Mouse (Mus musculus): ENCODE results near the gene Spg21. TPM values are rescaled to one million over a fixed set of nuclear protein-coding genes. Genes with fewer than 3 reads are reported as not detected.

The Spg21 gene
- polyA plus RNA-seq, 1 experiment from 2014 or later = 34.4 TPM

GRCm38 (mm10) chr9:65435671-65436301, 25.0 kb upstream of the Spg21 start, which contains the start of gene Mtfmt:
Mtfmt (plus strand) TSS chr9:65435782.
- Histone ChIP-seq H3K36me3 (replicated peaks; ENCODE audit: insufficient read depth, low read length) (peaks cover 5% of the 10 kb centered on the region; the same call in 1 of the 2 replicates), H3K4me1 (ENCODE audit: insufficient read depth) (peaks cover 5% of the 10 kb centered on the region), H3K27ac (ENCODE audit: low read depth) (peak within 1 kb of the TSS; percentile 58), H3K9ac (replicated peaks) (peak within 1 kb of the TSS; percentile 86), H3K27me3 (ENCODE audit: insufficient read depth, low read length) (no peaks in the 10 kb centered on the region), H3K9me3 (ENCODE audit: low read length) (no peaks in the 10 kb centered on the region), H3K4me3 (ENCODE audit: low read depth, low read length) (peak within 1 kb of the TSS; percentile 98), H3K4me2 (ENCODE audit: low read depth, low read length) (peak within 1 kb of the TSS; percentile 90)
- DNase-seq (peak; percentile 98), ATAC-seq (peak; percentile 91)
- under 1% methylated on average over 52 of the region's 54 CpGs for WGBS (ENCODE audit: insufficient replicate concordance)
- TF ChIP-seq EP300 (IDR thresholded peaks at IDR 0.05; ENCODE audit: low read depth) (no peak), CTCF (IDR thresholded peaks at IDR 0.05; ENCODE audit: low read depth) (no peak)

DNA sequence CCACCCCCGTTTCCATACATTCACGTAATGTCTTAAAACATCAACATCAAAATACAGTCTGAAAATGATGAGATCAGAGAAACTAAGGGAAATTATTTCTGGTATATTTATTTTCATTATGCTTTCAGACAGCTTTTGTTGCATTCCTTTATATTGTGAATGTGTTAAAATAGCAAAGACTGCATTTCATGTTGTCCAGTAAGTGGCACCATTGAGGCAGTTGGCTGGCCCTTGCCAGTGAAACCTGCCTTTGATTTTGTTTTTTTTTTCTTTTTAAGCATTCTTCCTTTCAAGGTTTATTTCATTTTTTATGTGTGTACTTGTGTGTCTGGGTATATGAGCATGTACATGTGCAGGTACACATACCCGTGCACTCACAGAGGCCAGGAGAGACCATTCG, 16.1 kb upstream of the Spg21 start:
- DNase-seq = no peak
- H3K9ac ChIP-seq (replicated peaks) = no peak overlapping the region

GRCm38 (mm10) chr9:65447951-65448350, 12.8 kb upstream of the Spg21 start:
- no peak for ATAC-seq
- Histone ChIP-seq H3K27ac (ENCODE audit: low read depth) (no peak overlapping the region), H3K36me3 (replicated peaks; ENCODE audit: insufficient read depth, low read length) (peaks cover 41% of the 10 kb centered on the region), H3K4me3 (ENCODE audit: low read depth, low read length) (no peak overlapping the region), H3K27me3 (ENCODE audit: insufficient read depth, low read length) (no peaks in the 10 kb centered on the region), H3K4me2 (ENCODE audit: low read depth, low read length) (no peak overlapping the region), H3K9me3 (ENCODE audit: low read length) (no peaks in the 10 kb centered on the region), H3K9ac (replicated peaks) (no peak overlapping the region), H3K4me1 (ENCODE audit: insufficient read depth) (no peaks in the 10 kb centered on the region)
- DNase-seq = no peak
- WGBS (ENCODE audit: insufficient replicate concordance) = 87% methylated on average over 6 of the region's 6 CpGs
- no peak for TF ChIP-seq CTCF (IDR thresholded peaks at IDR 0.05; ENCODE audit: low read depth)

More for the DNA sequence above, 16.1 kb upstream of the Spg21 start:
- WGBS (ENCODE audit: insufficient replicate concordance) = 89% methylated on average over 4 of the region's 4 CpGs
- ATAC-seq = no peak
- no peak overlapping the region for H3K27ac ChIP-seq (ENCODE audit: low read depth)
- no peaks in the 10 kb centered on the region for H3K27me3 ChIP-seq (ENCODE audit: insufficient read depth, low read length)
- TF ChIP-seq EP300 (IDR thresholded peaks at IDR 0.05; ENCODE audit: low read depth) (no peak), CTCF (IDR thresholded peaks at IDR 0.05; ENCODE audit: low read depth) (0 out of 2 replicates have a peak, but pooled peaks have one; percentile 7)
- no peak overlapping the region for H3K4me3 ChIP-seq (ENCODE audit: low read depth, low read length)
- H3K4me1 ChIP-seq (ENCODE audit: insufficient read depth) = no peaks in the 10 kb centered on the region
- H3K9me3 ChIP-seq (ENCODE audit: low read length) = no peaks in the 10 kb centered on the region
- H3K4me2 ChIP-seq (ENCODE audit: low read depth, low read length) = no peak overlapping the region
- peaks cover 39% of the 10 kb centered on the region for H3K36me3 ChIP-seq (replicated peaks; ENCODE audit: insufficient read depth, low read length)

GRCm38 (mm10) chr9:65458975-65459374, 1.8 kb upstream of the Spg21 start:
- Histone ChIP-seq H3K4me2 (ENCODE audit: low read depth, low read length) (no peak overlapping the region), H3K9me3 (ENCODE audit: low read length) (no peaks in the 10 kb centered on the region), H3K4me1 (ENCODE audit: insufficient read depth) (peaks cover 12% of the 10 kb centered on the region), H3K4me3 (ENCODE audit: low read depth, low read length) (no peak overlapping the region), H3K27me3 (ENCODE audit: insufficient read depth, low read length) (no peaks in the 10 kb centered on the region), H3K9ac (replicated peaks) (no peak overlapping the region), H3K27ac (ENCODE audit: low read depth) (no peak overlapping the region), H3K36me3 (replicated peaks; ENCODE audit: insufficient read depth, low read length) (no peaks in the 10 kb centered on the region)
- ATAC-seq (no peak), DNase-seq (no peak)
- 85% methylated on average over 2 of the region's 2 CpGs for WGBS (ENCODE audit: insufficient replicate concordance)
- TF ChIP-seq CTCF (IDR thresholded peaks at IDR 0.05; ENCODE audit: low read depth) (no peak), EP300 (IDR thresholded peaks at IDR 0.05; ENCODE audit: low read depth) (no peak)

DNA sequence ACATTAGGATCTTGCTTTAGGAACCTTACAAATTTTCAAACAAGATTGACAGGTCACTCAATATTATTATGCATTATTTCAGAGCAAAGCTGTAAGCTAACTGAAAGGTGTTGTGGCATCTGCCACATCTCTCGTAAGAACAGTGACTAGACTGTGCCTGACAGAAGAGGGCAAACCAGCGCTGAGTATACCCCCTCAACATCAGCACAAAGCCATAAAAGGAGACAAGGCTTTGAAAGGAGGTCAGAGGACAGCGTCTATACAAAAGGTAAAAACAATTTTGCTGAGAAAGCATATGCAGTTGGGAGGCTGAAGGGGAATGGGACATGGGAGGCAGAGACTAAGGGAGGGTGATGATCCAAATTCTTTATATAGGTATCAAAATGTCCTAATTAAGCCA, 549 bp upstream of the Spg21 start:
- no peak for ATAC-seq
- Histone ChIP-seq H3K9ac (replicated peaks) (no peak overlapping the region), H3K27me3 (ENCODE audit: insufficient read depth, low read length) (no peaks in the 10 kb centered on the region), H3K4me3 (ENCODE audit: low read depth, low read length) (no peak overlapping the region), H3K4me1 (ENCODE audit: insufficient read depth) (peaks cover 15% of the 10 kb centered on the region), H3K36me3 (replicated peaks; ENCODE audit: insufficient read depth, low read length) (no peaks in the 10 kb centered on the region), H3K27ac (ENCODE audit: low read depth) (no peak overlapping the region), H3K9me3 (ENCODE audit: low read length) (no peaks in the 10 kb centered on the region), H3K4me2 (ENCODE audit: low read depth, low read length) (peak overlapping the region; percentile 78)
- WGBS (ENCODE audit: insufficient replicate concordance) = 64% methylated on average over 3 of the region's 3 CpGs
- TF ChIP-seq CTCF (IDR thresholded peaks at IDR 0.05; ENCODE audit: low read depth) (no peak), EP300 (IDR thresholded peaks at IDR 0.05; ENCODE audit: low read depth) (no peak)
- DNase-seq = no peak

GRCm38 (mm10) chr9:65462544-65462943, 1.8 kb downstream of the Spg21 start:
- H3K36me3 ChIP-seq (replicated peaks; ENCODE audit: insufficient read depth, low read length) = peaks cover 7% of the 10 kb centered on the region; the same call in 1 of the 2 replicates
- H3K4me1 ChIP-seq (ENCODE audit: insufficient read depth) = peaks cover 15% of the 10 kb centered on the region
- WGBS (ENCODE audit: insufficient replicate concordance) = 80% methylated on average over 5 of the region's 5 CpGs
- no peak overlapping the region for H3K9ac ChIP-seq (replicated peaks)
- H3K27ac ChIP-seq (ENCODE audit: low read depth) = 0 out of 2 replicates have a peak overlapping the region, but pooled peaks have one; percentile 37
- ATAC-seq = no peak
- H3K9me3 ChIP-seq (ENCODE audit: low read length) = no peaks in the 10 kb centered on the region
- H3K4me3 ChIP-seq (ENCODE audit: low read depth, low read length) = no peak overlapping the region
- no peaks in the 10 kb centered on the region for H3K27me3 ChIP-seq (ENCODE audit: insufficient read depth, low read length)
- TF ChIP-seq CTCF (IDR thresholded peaks at IDR 0.05; ENCODE audit: low read depth) (no peak), EP300 (IDR thresholded peaks at IDR 0.05; ENCODE audit: low read depth) (no peak)
- no peak for DNase-seq
- 0 out of 2 replicates have a peak overlapping the region, but pooled peaks have one; percentile 78 for H3K4me2 ChIP-seq (ENCODE audit: low read depth, low read length)
